Mouse (Mus musculus) megakaryocyte, embryonic 14.5 days (primary cell): Measurements from ENCODE around the gene Gm9972.

Experiments
- FLI1 ChIP-seq: IDR thresholded peaks from 2 replicates; pipeline ENCODE4 v1.6.1; 2012; ENCODE audit warnings: low read length, inconsistent platforms, mixed read lengths
- GATA1 ChIP-seq: IDR thresholded peaks from 3 replicates; pipeline ENCODE4 v1.6.1; 2012; ENCODE audit warnings: mixed read lengths, low read length, inconsistent platforms, borderline replicate concordance

GRCm38 (mm10) chr11:43029813-43030212 is 5.7 kb upstream of the Gm9972 start:
- TF ChIP-seq FLI1: no peak
- TF ChIP-seq GATA1: no peak
